In genomic region chr19:46078535-46078934, GRCm38 (mm10) we compare ENCODE assay signal across 23 mouse cellular contexts. TPM values are rescaled to one million over a fixed set of nuclear protein-coding genes. Genes with fewer than 3 reads are reported as not detected.
A peak's percentile ranks its signal among the peaks of the same experiment; 100 is the strongest.
DNase-seq lines count a peak whose midpoint lies in the region; ATAC-seq and TF ChIP-seq lines count a peak whose summit lies in the region.
"Had no signal": no experiment of that assay in that cellular context is flagged by ENCODE, and none has a peak within 500 bp of the region (broad histone marks: within the 10 kb centered on the region; RNA-seq: fewer than 3 reads in every experiment).

No protein-coding gene starts in this region.

- DNase-seq in heart, adult 11 months: peak; percentile 86
- no peak for DNase-seq in heart, postnatal 4 days
- peak; percentile 59 for DNase-seq in ES-CJ7 (ENCODE audit: low read depth, low spot score)
- no peak for DNase-seq in liver, embryonic 13.5 days
- DNase-seq in thymus, adult 18-20 months: no peak
- DNase-seq: adrenal gland, adult 8-10 months; adrenal gland, postnatal 36 days; cerebellum, adult 8-10 months; cerebellum, postnatal 14 days; embryo, embryonic 11 days; gastrocnemius, adult 2 months; gastrocnemius, postnatal 25 days; heart, postnatal 10 days had no signal

- H3K4me1 ChIP-seq in liver, embryonic 13.5 days (replicated peaks): peaks cover 42% of the 10 kb centered on the region

- H3ac ChIP-seq in C2C12 (ENCODE audit: control insufficient read depth, insufficient read length, low read depth): peak overlapping the region; percentile 12

- no peak overlapping the region for H3K4me2 ChIP-seq in liver, embryonic 13.5 days
- H3K4me2 ChIP-seq: hindbrain, embryonic 14.5 days had no signal

- H3K9ac ChIP-seq in liver, embryonic 13.5 days: no peak overlapping the region
- H3K9ac ChIP-seq: embryonic facial prominence, embryonic 12.5 days; hindbrain, embryonic 14.5 days; intestine, embryonic 15.5 days had no signal

- TF ChIP-seq CTCF in C2C12 (IDR thresholded peaks at IDR 0.05; ENCODE audit: control insufficient read depth, insufficient read depth, insufficient read length): no peak

- no peaks in the 10 kb centered on the region for H3K27me3 ChIP-seq in C2C12 (ENCODE audit: control insufficient read depth, insufficient read depth, insufficient read length)
- no peaks in the 10 kb centered on the region for H3K27me3 ChIP-seq in liver, embryonic 13.5 days
- H3K27me3 ChIP-seq: embryonic facial prominence, embryonic 12.5 days; intestine, embryonic 15.5 days; Patski had no signal

- no peaks in the 10 kb centered on the region for H3K9me3 ChIP-seq in liver, embryonic 13.5 days (replicated peaks)
- H3K9me3 ChIP-seq: embryonic facial prominence, embryonic 12.5 days; hindbrain, embryonic 10.5 days; intestine, embryonic 15.5 days had no signal

- 70% methylated on average over 3 of the region's 3 CpGs for WGBS in liver, embryonic 13.5 days (ENCODE audit: insufficient replicate concordance)

- peaks cover 53% of the 10 kb centered on the region for H3K79me2 ChIP-seq in C2C12 (ENCODE audit: control insufficient read depth, insufficient read depth)

- H3K36me3 ChIP-seq in C2C12 (ENCODE audit: control insufficient read depth, insufficient read depth): peaks cover 71% of the 10 kb centered on the region
- H3K36me3 ChIP-seq in liver, embryonic 13.5 days: peaks cover 67% of the 10 kb centered on the region

- H3K79me3 ChIP-seq in C2C12 (ENCODE audit: low read depth): peaks cover 41% of the 10 kb centered on the region

- peak overlapping the region; percentile 29; the same call in 1 of the 2 replicates for H3K27ac ChIP-seq in liver, embryonic 13.5 days
- H3K27ac ChIP-seq: embryonic facial prominence, embryonic 12.5 days; gastrocnemius, adult 2 months; hindbrain, embryonic 10.5 days; hindbrain, embryonic 14.5 days; intestine, embryonic 15.5 days had no signal

- no peak for ATAC-seq in liver, embryonic 13.5 days (ENCODE audit: low read depth)
- ATAC-seq: forebrain, embryonic 14.5 days; intestine, embryonic 15.5 days; Patski had no signal

- H3K4me3 ChIP-seq in C2C12 (ENCODE audit: insufficient read depth, poor library complexity, severe bottlenecking): no peak overlapping the region
- H3K4me3 ChIP-seq in liver, embryonic 13.5 days (replicated peaks): 0 out of 2 replicates have a peak overlapping the region, but pooled peaks have one; percentile 6
- H3K4me3 ChIP-seq: gastrocnemius, adult 2 months had no signal

TF ChIP-seq in C2C12, 6 proteins besides CTCF, POLR2A, EP300 and RAD21:
- TF ChIP-seq FOSL1 (IDR thresholded peaks at IDR 0.05; ENCODE audit: insufficient read depth, low read length, poor library complexity, severe bottlenecking): no peak
- no peak for TF ChIP-seq USF1 (IDR thresholded peaks at IDR 0.05; ENCODE audit: low read depth)
- no peak for TF ChIP-seq MYOG (IDR thresholded peaks at IDR 0.05; ENCODE audit: control insufficient read depth, extremely low read depth, insufficient read length)
- TF ChIP-seq MAX (IDR thresholded peaks at IDR 0.05): no peak
- no peak for TF ChIP-seq MYOD1 (IDR thresholded peaks at IDR 0.05; ENCODE audit: control insufficient read depth, insufficient read length, low read depth)
- no peak for TF ChIP-seq CEBPB (IDR thresholded peaks at IDR 0.05; ENCODE audit: low read depth)

RNA-seq across cellular contexts. Expression of gene Nolc1, which starts 2.9 kb away (rescaled TPM):
- 10 to 100 TPM; 31.4 to 32.0 TPM for total RNA-seq in heart, postnatal 4 days (2021)
- polyA plus RNA-seq in C2C12 (2012; fragmentation: generic; extraction: Trizol): 74.3 TPM
- 105 and 118 TPM in 2 replicates for polyA plus RNA-seq in liver, embryonic 13.5 days (2015; fragmentation: Nextera tagmentation; extraction: Ambion mirVana)

RNA-seq across cellular contexts. Expression of gene Ldb1, which starts 33.5 kb away (rescaled TPM):
- 10 to 100 TPM; 76.3 to 81.5 TPM for total RNA-seq in heart, postnatal 4 days (2021)
- 80.5 TPM for polyA plus RNA-seq in C2C12 (2012; fragmentation: generic; extraction: Trizol)
- polyA plus RNA-seq in liver, embryonic 13.5 days (2015; fragmentation: Nextera tagmentation; extraction: Ambion mirVana): 31.9 and 34.9 TPM in 2 replicates

RNA-seq across cellular contexts. Expression of gene Pprc1, which starts 33.8 kb away (rescaled TPM):
- 10 to 100 TPM; 31.4 to 35.1 TPM for total RNA-seq in heart, postnatal 4 days (2021)
- 30.6 TPM for polyA plus RNA-seq in C2C12 (2012; fragmentation: generic; extraction: Trizol)
- 19.5 and 23.8 TPM in 2 replicates for polyA plus RNA-seq in liver, embryonic 13.5 days (2015; fragmentation: Nextera tagmentation; extraction: Ambion mirVana)

RNA-seq across cellular contexts. Expression of gene Elovl3, which starts 53.2 kb away (rescaled TPM):
- total RNA-seq in heart, postnatal 4 days (2021): not detected
- polyA plus RNA-seq in C2C12 (2012; fragmentation: generic; extraction: Trizol): 0.37 TPM
- polyA plus RNA-seq in liver, embryonic 13.5 days (2015; fragmentation: Nextera tagmentation; extraction: Ambion mirVana): 0.07 TPM in 1 of 2 replicates, not detected in the other
- total RNA-seq: common myeloid progenitor, adult 5-6 weeks; gastrocnemius, adult 2 months; gastrocnemius, postnatal 25 days; granulocyte monocyte progenitor cell, adult 5-6 weeks had no signal
- polyA plus RNA-seq: forebrain, embryonic 14.5 days; heart, embryonic 14.5 days; hindbrain, embryonic 10.5 days; hindbrain, embryonic 14.5 days; intestine, embryonic 15.5 days; Patski had no signal

Comparison
In these comparisons a context has a peak if more than half of its experiments do, and no peak if none do; other contexts are left out.
1. DNase-seq: peak in heart, adult 11 months (single experiment) and ES-CJ7 (single experiment); none in heart, postnatal 4 days (single experiment), liver, embryonic 13.5 days (single experiment) and thymus, adult 18-20 months (0 of 2).